Mouse (Mus musculus) embryonic facial prominence, embryonic 14.5 days (tissue): ENCODE data around the gene Spata17. TPM values are rescaled to one million over a fixed set of nuclear protein-coding genes. Genes with fewer than 3 reads are reported as not detected.

Experiments
- ATAC-seq: fragments of 200-750 bp; cut with Nextera tagmentation; 2 replicates; pipeline ENCODE4 v1.8.0; 2017; ENCODE audit warnings: low read depth, moderate number of reproducible peaks, moderate TSS enrichment
- DNase-seq: peaks from one replicate; pipeline ENCODE4 v3.0.0-alpha.2; 2015; ENCODE audit warnings: low spot score
- H3K27ac ChIP-seq: fragments of 300-500 bp; sonication (generic); replicated peaks from 2 replicates; pipeline ENCODE4 v1.5.1; 2014; ENCODE audit warnings: low read depth, mild to moderate bottlenecking, low read length, moderate library complexity
- H3K27me3 ChIP-seq: fragments of 300-500 bp; sonication (generic); replicated peaks from 2 replicates; pipeline ENCODE4 v1.6.1; 2014; ENCODE audit warnings: low read length; ENCODE audit not compliant: control insufficient read depth, insufficient read depth
- H3K36me3 ChIP-seq: fragments of 300-500 bp; sonication (generic); 2 replicates; pipeline ENCODE4 v1.6.1; 2014; ENCODE audit warnings: low read length, mixed read lengths; ENCODE audit not compliant: control insufficient read depth, insufficient read depth
- H3K4me1 ChIP-seq: fragments of 300-500 bp; sonication (generic); 2 replicates; pipeline ENCODE4 v1.6.1; 2014; ENCODE audit warnings: antibody characterized with exemption, low read length; ENCODE audit not compliant: control insufficient read depth, insufficient read depth
- H3K4me2 ChIP-seq: fragments of 300-500 bp; sonication (generic); 2 replicates; pipeline ENCODE4 v1.6.1; 2014; ENCODE audit warnings: low read depth, mild to moderate bottlenecking, low read length, moderate library complexity, mixed read lengths
- H3K4me3 ChIP-seq: fragments of 300-500 bp; sonication (generic); 2 replicates; pipeline ENCODE4 v1.5.1; 2014; ENCODE audit warnings: low read depth, mild to moderate bottlenecking, low read length
- H3K9ac ChIP-seq: fragments of 300-500 bp; sonication (generic); 2 replicates; pipeline ENCODE4 v1.6.1; 2014; ENCODE audit warnings: low read depth, mild to moderate bottlenecking, low read length, moderate library complexity, mixed read lengths
- H3K9me3 ChIP-seq: fragments of 300-500 bp; sonication (generic); 2 replicates; pipeline ENCODE4 v1.6.1; 2016; ENCODE audit warnings: low read length; ENCODE audit not compliant: control insufficient read depth
- WGBS: fragments of 180-500 bp; shearing (Covaris S2); extraction: QIAGEN DNeasy Blood & Tissue Kit; methylation state at CpG from one replicate; pipeline ENCODE4 v1.1.7; 2014; 5-methylcytosine and 5-hydroxymethylcytosine counted together
- polyA plus RNA-seq: library from polyadenylated mRNA; unstranded; fragments of >200 nt; fragmentation: Nextera tagmentation; extraction: Ambion mirVana; gene quantifications from 2 replicates; pipeline ENCODE4 v1.2.1, GENCODE M21; 2014

The Spata17 gene
- polyA plus RNA-seq, 1 experiment from 2014 or later = 1.1 TPM

DNA sequence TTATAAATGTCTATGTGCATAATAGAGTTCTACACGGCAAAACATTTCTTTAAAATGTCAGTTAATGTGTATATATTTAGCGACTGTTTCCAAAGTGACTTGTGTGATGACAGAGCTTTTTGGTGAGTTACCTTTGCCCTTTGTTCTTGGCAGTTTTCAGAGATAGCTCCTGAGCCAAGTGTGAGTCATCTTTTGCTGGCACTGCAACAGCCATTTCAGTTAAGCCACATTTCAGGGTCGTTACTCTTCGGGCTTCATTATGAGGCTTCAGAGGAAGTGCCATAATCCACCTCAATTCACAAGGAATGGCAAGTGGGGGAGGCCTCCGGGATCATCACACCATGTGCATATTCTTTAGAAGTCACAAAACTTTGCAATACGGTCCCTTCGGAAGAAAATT lies 195.3 kb downstream of the Spata17 start:
- Histone ChIP-seq H3K9me3 (no peaks in the 10 kb centered on the region), H3K4me1 (no peaks in the 10 kb centered on the region), H3K27me3 (no peaks in the 10 kb centered on the region), H3K9ac (no peak overlapping the region), H3K27ac (no peak overlapping the region), H3K36me3 (no peaks in the 10 kb centered on the region), H3K4me3 (no peak overlapping the region), H3K4me2 (no peak overlapping the region)
- 76% methylated on average over 7 of the region's 7 CpGs for WGBS
- ATAC-seq = no peak
- DNase-seq = no peak

DNA sequence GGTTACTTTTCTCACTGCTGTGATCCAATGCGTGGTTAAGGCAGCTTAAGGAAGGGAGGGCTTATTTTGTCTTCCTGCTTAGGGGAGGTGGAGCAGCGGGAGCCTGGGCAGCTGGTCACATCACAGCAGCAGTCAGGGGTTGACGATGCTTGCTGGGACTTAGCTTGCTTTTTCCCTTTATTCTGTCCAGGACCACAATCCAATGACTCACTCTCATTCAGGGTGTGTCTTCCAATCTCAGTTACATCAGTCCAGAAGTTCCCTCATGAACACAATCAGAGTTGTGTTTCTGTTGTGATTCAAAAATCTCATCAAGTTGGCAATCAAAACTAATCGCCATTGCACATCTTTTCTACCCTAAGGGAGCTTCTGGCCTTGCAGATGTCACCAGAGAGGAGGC lies 199.1 kb downstream of the Spata17 start:
- Histone ChIP-seq H3K9ac (no peak overlapping the region), H3K27me3 (no peaks in the 10 kb centered on the region), H3K4me2 (no peak overlapping the region), H3K4me1 (no peaks in the 10 kb centered on the region), H3K27ac (no peak overlapping the region), H3K36me3 (no peaks in the 10 kb centered on the region), H3K4me3 (no peak overlapping the region), H3K9me3 (no peaks in the 10 kb centered on the region)
- 58% methylated on average over 4 of the region's 4 CpGs for WGBS
- no peak for ATAC-seq
- DNase-seq = no peak

GRCm38 (mm10) chr1:187015673-187016072 lies 199.6 kb downstream of the Spata17 start:
- Histone ChIP-seq H3K4me2 (no peak overlapping the region), H3K4me1 (no peaks in the 10 kb centered on the region), H3K27me3 (no peaks in the 10 kb centered on the region), H3K9ac (no peak overlapping the region), H3K4me3 (no peak overlapping the region), H3K36me3 (no peaks in the 10 kb centered on the region), H3K9me3 (no peaks in the 10 kb centered on the region), H3K27ac (no peak overlapping the region)
- DNase-seq = no peak
- 69% methylated on average over 1 of the region's 1 CpGs for WGBS
- no peak for ATAC-seq

GRCm38 (mm10) chr1:187014141-187014540 lies 201.1 kb downstream of the Spata17 start:
- Histone ChIP-seq H3K9me3 (no peaks in the 10 kb centered on the region), H3K4me2 (no peak overlapping the region), H3K4me1 (no peaks in the 10 kb centered on the region), H3K36me3 (no peaks in the 10 kb centered on the region), H3K9ac (no peak overlapping the region), H3K27ac (no peak overlapping the region), H3K27me3 (no peaks in the 10 kb centered on the region), H3K4me3 (no peak overlapping the region)
- no peak for DNase-seq
- 82% methylated on average over 2 of the region's 2 CpGs for WGBS
- no peak for ATAC-seq

DNA sequence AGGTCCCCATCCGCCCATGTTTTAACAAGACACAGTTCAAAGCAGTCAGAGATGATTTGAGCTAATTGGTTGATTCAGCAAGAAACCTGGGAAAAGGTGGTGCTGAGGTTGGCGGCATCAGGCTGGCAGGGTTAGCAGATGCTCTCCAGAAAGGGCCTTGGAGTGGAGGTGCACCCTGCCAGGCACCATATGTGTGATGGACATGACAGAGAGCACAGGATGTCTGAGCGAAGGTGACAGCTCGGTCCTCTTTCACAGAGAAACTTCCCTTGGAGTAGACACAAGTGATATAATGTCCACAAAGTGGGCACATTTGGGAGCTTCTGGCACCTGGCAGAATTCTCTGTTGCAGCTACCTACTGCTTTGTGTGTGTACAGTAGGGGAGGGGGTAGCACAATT lies 203.7 kb downstream of the Spata17 start:
- WGBS = 84% methylated on average over 4 of the region's 4 CpGs
- no peak for DNase-seq

GRCm38 (mm10) chr1:187010071-187010470 lies 205.2 kb downstream of the Spata17 start:
- DNase-seq = no peak
- no peak for ATAC-seq
- WGBS = 68% methylated on average over 11 of the region's 11 CpGs
- no peak overlapping the region for H3K4me3 ChIP-seq
- no peaks in the 10 kb centered on the region for H3K27me3 ChIP-seq
- H3K9ac ChIP-seq = no peak overlapping the region
- H3K4me1 ChIP-seq = no peaks in the 10 kb centered on the region
- H3K9me3 ChIP-seq = no peaks in the 10 kb centered on the region
- no peak overlapping the region for H3K27ac ChIP-seq
- no peaks in the 10 kb centered on the region for H3K36me3 ChIP-seq
- H3K4me2 ChIP-seq = no peak overlapping the region

More for the DNA sequence above, 203.7 kb downstream of the Spata17 start:
- Histone ChIP-seq H3K4me3 (no peak overlapping the region), H3K27ac (no peak overlapping the region), H3K4me1 (no peaks in the 10 kb centered on the region), H3K9me3 (no peaks in the 10 kb centered on the region), H3K27me3 (no peaks in the 10 kb centered on the region), H3K36me3 (no peaks in the 10 kb centered on the region), H3K9ac (no peak overlapping the region), H3K4me2 (no peak overlapping the region)
- no peak for ATAC-seq

DNA sequence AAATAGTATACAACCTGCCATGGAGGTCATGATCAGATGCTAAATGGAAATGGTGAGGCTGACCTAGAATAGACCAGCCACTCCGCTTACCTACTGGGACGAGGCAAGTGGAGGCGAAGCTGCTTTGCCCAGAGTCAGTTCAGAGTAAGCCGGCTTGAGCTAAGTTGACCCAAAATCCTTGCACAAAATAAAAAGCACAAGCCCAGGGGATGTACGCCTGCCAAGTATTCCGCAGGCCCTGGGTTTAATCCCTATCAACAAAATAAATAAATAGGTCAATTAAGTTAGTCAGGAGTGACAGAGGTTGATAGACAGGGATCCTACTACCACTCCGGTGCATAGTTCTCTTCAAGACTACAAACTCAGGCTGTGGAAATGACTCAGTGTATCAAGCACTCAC lies 207.0 kb downstream of the Spata17 start:
- H3K4me1 ChIP-seq = no peaks in the 10 kb centered on the region
- no peak for DNase-seq
- no peak for ATAC-seq
- no peaks in the 10 kb centered on the region for H3K9me3 ChIP-seq
- 87% methylated on average over 7 of the region's 7 CpGs for WGBS
- no peak overlapping the region for H3K27ac ChIP-seq
- H3K36me3 ChIP-seq = no peaks in the 10 kb centered on the region
- no peak overlapping the region for H3K9ac ChIP-seq
- H3K4me3 ChIP-seq = no peak overlapping the region
- H3K4me2 ChIP-seq = no peak overlapping the region
- no peaks in the 10 kb centered on the region for H3K27me3 ChIP-seq

DNA sequence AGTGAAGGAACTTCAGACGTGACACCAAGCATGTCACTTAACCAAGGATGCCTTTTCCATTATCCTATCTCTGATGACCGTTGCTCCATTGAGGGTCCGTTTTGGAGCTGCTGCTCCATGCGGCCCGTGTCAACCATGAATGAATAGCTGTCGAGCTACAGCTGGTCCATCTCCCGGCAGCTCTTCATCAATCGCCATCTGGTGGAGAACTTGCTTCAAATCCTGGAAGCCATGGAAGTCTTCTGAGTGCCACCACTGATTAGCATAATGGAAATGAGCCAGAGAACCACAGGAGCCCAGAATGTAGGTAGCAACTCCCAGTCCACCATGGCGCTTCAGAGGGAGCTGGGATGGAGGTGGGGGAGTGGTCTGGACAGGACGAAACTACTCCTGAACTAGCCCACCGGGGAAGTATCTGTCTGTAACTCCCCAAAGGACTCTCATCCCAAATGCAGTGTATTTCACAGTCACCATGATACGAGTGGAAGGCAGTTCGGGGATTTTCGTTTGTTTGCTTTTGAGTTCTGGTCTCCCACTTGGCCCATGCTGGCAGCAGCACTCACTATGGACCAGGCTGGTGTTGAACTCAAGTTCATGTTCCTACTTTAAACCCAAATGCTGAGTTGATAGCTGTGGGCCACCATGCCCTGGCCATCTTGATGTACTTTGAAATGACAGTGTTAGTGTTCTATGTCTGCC lies 208.9 kb downstream of the Spata17 start:
- no peaks in the 10 kb centered on the region for H3K9me3 ChIP-seq
- no peak overlapping the region for H3K27ac ChIP-seq
- DNase-seq (no peak), ATAC-seq (no peak)
- H3K36me3 ChIP-seq = no peaks in the 10 kb centered on the region
- no peak overlapping the region for H3K9ac ChIP-seq
- H3K4me1 ChIP-seq = no peaks in the 10 kb centered on the region
- WGBS = 88% methylated on average over 14 of the region's 14 CpGs
- no peaks in the 10 kb centered on the region for H3K27me3 ChIP-seq
- no peak overlapping the region for H3K4me2 ChIP-seq
- H3K4me3 ChIP-seq = no peak overlapping the region

DNA sequence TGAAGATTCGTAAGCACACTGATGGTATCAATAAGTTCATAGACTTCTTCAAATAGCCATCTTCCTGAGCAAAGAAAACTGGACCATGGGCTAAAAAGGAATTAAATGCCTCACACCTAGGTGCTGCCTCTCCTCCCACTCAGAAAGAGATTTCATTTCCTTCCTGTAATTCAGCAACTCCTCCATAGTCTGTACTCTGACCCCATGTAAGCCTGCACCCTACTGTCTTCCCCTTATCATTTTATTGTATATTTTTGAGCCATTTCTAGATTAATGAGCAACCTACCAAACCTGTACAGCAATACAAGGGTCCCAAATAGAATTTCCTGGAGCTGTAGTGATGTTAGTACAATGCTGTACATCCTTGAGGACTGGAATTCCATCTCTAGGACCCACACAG lies 211.0 kb downstream of the Spata17 start:
- H3K9ac ChIP-seq = no peak overlapping the region
- H3K27me3 ChIP-seq = no peaks in the 10 kb centered on the region
- ATAC-seq = no peak
- no peaks in the 10 kb centered on the region for H3K4me1 ChIP-seq
- WGBS = 94% methylated on average over 1 of the region's 1 CpGs
- H3K4me2 ChIP-seq = no peak overlapping the region
- DNase-seq = no peak
- no peak overlapping the region for H3K4me3 ChIP-seq
- H3K9me3 ChIP-seq = no peaks in the 10 kb centered on the region
- H3K27ac ChIP-seq = no peak overlapping the region
- H3K36me3 ChIP-seq = no peaks in the 10 kb centered on the region
